Mouse (Mus musculus) adrenal gland, adult 8-10 months (tissue): Measurements from ENCODE around the gene Sema6d. TPM values are rescaled to one million over a fixed set of nuclear protein-coding genes. Genes with fewer than 3 reads are reported as not detected.

ENCODE experiments used
- DNase-seq: peaks from one replicate; pipeline ENCODE4 v3.0.0; 2022
- total RNA-seq, 4 experiments: library from RNA; stranded (reverse); gene quantifications; 2 replicates each; pipeline ENCODE4 v1.2.4; 2022

Gene Sema6d
- total RNA-seq, 4 experiments from 2014 or later, result 5.1 to 12.7 (median 10.7) TPM

DNA sequence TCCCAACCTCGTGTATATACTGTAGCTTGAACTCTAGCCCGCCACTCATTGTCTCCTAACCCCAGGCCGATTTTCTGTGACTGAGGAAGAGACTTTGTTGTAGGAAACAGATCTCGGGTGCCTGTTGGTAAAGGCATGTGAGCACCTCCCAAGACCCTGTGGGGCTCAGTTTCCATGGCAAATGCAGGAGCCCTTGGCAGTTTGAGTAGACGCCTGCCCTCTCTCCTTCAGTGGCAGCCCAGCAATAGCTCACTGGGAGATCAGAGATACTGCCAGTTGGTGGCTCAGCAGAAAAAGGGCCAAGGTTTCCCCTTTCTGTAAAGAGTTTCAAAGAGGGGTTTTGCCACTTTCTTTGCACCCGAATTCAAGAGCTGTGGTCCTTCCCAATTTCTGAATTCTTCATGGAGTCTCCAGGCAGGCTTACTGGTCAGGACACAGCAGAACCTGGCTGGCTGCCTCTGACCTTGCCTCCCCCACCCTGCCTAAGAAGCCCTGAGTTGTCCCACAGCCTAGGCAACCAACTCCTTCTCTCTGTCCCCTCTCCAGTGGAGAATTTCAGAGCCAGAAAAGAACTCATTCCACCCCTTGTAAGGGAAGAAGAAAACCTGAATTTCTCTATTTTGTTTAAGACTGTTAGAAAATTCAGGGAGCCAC is 312.1 kb downstream of the Sema6d start:
- no peak for DNase-seq

DNA sequence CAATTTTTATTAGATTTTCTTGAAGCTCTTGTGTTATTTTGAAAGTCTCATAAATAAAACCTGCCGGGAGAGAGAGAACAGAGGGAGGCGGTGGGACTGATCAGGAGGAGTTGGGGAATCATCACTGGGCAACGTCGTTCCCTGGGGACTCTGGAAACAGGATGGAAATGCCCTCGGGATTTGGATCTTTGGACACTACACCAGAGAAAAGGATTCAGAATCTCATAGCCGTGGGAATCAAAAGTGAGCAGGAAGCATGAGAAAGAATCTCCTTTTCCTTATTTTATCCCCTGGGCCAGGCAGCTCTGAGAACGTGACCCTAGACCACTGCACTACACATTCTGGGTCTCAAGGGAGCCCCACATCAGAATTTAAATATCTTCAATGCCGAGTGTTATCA is 313.8 kb downstream of the Sema6d start:
- DNase-seq, result no peak

DNA sequence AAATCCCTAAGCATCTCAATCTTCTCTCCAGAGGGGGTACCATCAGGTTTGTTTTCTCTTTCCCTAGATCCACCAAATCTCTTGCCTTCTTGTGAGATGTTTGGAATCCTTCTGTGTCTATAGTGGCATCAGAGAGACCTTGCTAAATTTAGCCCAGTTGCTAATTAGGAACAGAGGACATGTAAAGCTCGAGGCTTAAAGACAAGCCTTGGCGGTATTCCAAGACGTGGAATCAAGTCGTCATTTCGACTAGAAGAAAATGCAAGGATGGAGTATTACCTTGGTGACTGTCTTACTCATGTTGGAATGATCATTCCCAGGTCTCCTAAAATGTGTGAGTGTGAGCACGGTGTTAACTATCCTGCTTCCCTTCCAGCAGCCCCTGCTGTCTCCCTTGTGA is 314.2 kb downstream of the Sema6d start:
- DNase-seq, result no peak

DNA sequence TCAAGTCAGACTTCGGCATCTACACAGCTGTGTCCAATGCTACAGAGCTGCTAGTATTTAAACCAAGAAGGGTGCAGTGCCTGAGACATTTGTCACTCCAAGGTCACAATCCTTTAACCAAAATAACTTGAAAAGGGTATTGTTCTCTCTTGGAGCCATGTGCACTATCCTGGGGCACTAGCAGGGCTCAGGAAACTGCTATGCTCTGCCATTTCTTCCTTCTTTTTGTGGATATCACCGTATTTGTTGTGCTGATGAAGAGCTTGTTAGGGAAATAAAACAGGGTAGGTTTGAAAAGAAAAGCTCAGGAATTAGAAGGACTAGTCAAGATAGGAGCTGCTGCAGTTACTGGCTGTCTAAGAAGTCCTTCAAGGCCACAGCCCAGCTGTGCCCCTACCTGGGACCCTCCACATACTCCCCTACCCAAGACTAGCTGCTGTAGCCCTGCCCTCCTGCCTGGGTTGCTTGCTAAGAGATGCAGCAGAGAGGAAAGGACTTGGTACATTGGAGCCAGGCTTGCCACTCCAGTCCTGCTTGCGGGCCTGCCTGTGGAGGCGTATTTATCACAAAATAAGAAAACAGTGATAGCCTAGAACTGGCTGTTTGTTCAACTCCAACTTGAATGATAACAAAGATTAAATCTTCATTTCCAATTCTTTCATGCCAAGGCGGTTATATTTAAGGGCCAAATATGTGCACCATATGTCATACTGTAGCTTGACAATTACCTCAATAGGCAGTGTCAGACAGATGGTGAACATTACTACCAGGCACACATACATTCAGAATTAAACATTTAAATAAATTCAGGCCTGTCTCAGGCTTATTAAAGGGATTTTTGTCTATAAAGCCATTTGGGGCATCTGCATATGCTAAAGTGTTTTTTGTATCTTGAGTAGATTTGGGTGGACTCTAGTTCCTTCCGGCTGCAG is 315.1 kb downstream of the Sema6d start:
- DNase-seq, result no peak

DNA sequence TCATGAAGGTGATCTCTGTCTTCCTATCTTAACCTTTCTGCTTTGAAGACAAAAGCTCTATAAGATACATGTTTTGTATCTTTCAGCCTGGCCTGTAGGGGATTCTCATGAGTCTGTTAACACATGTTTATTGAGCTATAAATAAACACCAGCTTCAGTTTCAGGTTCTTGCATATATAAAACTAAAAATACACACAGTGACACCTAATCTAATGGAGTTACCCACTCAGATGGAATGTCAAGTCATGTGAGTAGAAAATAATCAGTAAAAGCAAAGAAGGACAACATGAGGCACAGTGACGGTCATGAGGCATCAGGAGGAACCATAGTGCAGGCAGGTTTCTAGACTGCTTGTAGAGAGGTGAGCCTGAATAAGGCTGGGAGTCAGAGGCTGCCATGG is 319.2 kb downstream of the Sema6d start:
- no peak for DNase-seq

DNA sequence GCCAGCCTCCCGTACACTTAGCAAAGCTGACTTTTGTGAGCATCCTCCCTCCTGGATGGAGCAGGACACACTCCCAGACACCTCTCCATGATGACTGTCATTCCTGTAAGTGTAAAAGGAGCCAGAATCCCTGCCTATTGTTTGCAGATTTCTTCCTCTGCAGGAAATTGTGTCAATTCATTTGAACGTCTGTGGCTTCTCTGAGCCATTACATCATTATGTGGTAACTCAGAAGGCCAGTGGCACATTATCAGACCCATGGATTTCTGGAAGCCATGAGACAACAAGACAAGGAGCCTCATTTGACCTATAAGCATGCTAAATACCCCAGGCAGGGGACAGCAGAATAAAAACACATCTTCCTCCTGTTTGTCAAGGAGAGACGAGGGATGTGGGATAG is 327.0 kb downstream of the Sema6d start:
- no peak for DNase-seq

DNA sequence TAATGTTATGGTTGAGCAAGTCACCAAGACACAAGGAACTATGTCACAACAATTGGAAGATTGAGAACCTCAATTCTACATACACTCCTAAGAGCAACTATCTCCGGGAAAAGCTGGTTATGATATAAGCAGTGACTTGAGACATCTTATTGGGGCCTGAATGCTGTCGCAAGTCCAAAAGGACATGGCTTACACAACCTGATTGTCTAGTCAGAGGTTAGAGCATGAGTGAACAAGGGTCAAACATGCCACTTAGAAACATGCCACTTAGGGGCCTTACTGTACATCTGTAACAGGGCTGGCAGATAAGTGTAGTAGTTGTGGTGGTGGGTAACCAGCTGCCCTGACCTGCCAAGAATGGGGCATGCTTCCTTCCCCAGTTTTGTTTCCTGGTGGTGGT is 328.6 kb downstream of the Sema6d start:
- DNase-seq, result no peak

DNA sequence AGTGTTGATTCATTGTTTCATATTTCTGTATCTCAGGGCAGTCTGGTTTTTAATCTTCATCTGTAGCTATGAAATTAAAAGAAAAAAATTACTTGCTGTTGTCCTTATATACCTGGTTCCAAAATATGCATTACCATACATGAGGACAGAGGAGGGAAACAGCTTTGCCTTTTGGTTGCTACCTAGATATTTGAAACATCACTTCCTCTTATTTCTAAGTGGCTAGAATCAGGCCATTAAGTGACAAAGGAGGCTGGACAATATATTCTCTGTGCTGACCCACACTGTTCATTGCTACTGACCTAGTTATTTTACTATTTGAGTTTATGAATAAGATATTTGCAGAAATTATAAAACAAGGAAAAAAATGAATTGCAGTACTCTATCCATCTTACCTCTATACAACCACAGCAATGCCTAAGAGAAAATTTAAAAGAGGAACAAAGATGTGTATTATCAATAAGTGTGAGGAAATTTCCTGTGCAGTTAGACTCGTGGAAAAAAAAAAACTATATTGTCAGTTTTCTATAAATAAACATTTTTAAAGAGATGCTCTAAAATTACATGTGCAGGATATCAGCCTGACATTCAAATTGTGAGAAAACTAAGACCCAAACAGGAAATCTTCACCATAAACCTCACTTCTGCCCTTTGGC is 330.5 kb downstream of the Sema6d start:
- no peak for DNase-seq

DNA sequence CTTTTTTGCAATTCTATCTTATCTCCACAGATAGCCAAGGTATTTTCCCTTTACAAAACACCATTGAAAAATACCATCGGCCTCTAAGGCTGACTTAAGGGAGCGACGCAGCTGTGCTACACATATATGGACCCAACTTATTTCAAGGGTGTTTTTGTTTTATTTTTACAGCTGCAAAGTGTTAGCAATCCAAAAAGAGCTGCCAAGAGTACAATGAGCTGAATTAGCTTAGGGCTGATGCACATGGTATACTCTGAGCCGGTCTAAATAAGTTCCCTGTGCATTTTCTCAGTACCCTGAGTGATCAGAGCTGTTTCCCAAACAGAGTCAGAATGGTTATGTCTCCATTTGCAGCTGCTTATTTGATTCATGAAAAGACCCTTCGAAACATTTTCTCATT is 340.0 kb downstream of the Sema6d start:
- no peak for DNase-seq

DNA sequence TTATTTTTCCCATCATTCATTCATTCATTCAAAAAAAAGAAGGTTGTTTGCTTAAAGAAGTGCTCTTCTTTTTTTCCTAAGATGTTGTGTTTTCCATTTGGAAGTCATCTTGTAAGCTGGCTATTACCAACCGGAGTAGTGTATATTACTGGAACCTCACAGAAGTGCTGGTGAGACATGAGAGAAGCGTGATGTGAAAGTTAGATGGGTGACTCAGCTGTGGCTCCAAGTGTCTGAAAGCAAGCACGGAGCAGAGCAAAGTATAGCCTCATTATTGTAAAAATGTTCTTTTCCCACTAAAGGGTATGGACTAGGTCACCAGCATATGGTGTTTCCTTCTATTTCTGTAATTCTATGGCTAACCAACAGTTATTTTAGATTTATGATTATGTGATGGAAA is 340.9 kb downstream of the Sema6d start:
- DNase-seq, result no peak

DNA sequence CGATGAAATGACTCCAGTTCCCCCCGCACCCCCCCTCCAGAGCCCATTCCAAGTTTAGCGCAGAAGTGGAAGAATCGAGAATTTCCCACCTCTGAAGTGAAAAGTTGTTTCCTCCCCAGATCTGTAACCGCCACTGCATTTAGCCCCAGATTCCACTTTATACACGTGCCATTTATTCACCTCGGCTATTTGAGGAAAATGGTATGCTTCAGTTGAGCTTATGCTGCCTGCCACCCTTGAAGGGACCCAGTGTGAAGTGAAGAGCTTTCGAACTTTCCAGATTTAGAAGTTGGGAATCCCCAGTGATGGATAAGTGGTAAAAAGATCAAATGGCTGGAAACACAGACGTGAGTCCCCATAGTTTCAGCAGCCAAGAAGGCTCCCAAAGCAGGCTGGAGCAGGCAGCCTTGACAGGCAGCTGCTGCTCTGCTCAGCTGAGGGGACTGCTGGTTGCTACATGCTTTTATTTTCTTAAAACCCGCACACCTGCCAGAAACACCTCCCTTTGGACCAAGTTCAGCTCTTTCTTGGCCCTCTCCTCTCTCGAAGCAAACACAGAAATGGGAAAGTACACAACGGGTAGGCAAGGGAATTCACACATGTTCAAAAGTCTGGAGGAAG is 345.7 kb downstream of the Sema6d start:
- DNase-seq, result no peak

DNA sequence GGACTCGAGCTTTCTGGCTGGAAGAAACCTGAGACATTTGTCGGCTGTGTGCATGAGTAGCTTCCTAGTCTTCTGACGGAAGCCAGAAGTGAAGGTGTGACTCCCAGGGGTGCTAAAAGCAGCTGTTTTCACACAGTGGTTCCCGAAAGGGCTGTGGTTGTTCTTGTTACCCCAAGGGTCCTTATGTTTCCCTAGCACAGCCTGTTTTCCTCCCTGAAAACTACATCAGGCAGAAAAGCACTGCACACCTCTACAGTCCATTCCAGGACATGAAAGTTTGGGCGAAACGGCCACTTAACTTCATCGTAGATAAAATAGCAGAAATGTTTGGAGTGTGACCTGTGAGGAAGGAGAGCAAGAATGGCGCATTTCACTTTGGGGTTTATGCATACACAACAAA is 346.9 kb downstream of the Sema6d start:
- no peak for DNase-seq

DNA sequence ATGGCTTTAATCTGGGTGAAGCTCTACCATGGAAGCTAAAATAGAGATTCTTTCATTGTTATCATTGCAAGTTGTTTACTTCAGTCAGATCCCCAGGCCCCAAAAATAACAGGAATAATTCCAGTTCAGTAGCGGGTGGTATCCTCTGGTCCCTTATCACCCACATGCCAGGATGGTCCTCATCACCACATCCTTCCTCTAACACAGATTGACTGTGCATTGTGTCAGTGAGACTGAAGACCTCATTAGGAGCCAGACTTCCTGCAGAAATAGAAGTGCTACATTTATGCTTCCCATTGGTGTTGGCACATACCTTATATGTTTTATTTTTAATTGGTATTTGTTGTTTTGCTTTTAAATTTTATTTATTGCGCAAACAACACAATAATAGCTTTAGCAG is 354.4 kb downstream of the Sema6d start:
- DNase-seq, result no peak

DNA sequence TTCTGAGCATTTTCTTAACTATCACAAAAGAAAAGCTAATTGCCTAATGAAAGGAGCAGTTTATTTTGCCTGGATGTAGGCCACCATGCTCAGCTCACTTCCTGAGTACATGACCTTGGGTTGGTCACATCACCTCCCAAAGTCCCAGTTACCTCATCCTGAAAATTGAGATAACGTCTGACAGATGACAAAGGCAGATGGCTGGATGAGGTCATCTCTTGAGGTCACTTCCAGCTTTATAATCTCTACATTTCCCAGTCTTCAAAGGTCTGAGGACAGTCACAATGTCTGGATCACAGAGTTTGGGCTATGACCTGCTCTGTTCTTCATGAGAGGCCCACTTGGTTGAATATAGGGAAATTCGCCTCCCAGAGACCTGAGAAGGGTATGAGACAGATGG is 366.1 kb downstream of the Sema6d start:
- DNase-seq, result peak; percentile 4

DNA sequence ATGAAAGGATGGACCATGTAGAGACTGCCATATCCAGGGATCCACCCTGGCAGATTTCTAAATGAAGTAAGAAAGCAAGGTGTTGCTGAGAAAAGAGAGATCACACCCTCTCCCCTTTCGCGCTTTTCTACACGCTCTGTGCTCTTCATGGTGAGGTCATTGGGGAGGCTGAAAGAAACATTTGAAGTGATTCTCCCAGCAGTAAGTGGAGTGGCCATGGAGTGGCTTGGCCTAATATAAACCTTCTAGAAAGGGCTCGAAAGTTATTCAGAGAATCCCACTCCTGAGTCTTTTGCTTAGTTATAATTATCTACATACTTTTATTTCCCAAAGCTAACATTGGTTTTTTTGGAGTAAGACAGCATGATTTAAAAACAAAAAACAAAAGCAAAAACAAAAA is 367.2 kb downstream of the Sema6d start:
- DNase-seq, result no peak

DNA sequence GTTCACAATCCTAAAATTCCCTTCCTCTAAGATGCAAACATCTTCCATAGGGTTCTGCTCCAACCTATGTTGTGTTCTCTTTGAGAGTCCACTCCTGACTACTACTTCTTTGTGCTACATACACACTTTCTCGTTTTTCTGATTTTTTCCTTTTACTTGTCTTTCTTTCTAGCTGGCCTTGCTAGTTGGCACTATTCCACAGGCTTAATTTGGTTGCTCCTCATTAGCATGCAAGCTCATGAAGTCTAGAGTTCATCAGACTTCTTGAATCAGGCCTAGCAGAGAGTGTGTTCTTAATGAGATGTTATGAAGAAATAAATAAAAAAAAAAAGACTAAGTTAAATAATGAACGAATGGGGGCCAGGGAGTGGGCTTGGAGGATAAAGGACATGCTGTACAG is 368.3 kb downstream of the Sema6d start:
- no peak for DNase-seq

DNA sequence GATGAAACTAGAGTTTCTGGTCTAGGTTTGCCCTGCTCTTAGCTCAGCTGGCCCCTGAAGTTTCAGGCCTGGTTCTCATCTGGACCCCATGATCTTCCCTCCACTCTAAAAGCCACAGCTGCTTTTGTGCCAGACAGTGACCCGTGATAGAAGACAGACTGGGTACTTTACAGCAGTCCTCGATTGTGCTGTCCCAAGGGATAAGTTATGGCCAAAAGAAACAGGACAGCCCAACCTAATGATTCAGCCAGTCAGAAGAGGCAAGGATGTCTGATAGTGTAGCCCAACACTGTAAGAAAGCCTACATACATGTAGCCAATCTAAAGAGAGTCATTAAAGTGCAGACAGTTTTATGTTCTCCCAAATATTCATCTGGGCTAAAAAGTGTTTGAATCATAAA is 371.2 kb downstream of the Sema6d start:
- DNase-seq, result no peak

DNA sequence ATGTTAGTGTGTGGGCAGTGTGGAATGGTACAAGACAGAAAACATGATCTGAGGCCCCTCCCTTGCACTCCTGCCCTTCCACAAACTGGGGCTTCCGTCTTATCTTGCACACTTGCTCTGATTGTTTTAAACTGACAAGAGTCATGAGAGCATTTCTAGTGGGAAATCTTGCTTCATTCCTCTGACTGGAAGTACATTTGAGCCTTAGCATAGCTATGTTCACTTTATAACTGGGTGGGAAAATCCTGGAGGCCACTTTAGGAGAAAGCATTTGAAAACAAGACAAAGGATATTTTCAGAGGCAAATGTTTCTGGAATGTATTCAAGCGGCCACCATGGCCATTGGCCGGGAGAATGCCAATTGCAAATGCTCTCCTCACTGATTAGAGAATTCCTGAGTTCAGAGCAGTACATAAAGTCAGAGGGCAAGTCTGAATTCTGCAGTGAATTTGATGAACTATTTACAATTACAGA is 371.6 kb downstream of the Sema6d start:
- DNase-seq, result no peak

DNA sequence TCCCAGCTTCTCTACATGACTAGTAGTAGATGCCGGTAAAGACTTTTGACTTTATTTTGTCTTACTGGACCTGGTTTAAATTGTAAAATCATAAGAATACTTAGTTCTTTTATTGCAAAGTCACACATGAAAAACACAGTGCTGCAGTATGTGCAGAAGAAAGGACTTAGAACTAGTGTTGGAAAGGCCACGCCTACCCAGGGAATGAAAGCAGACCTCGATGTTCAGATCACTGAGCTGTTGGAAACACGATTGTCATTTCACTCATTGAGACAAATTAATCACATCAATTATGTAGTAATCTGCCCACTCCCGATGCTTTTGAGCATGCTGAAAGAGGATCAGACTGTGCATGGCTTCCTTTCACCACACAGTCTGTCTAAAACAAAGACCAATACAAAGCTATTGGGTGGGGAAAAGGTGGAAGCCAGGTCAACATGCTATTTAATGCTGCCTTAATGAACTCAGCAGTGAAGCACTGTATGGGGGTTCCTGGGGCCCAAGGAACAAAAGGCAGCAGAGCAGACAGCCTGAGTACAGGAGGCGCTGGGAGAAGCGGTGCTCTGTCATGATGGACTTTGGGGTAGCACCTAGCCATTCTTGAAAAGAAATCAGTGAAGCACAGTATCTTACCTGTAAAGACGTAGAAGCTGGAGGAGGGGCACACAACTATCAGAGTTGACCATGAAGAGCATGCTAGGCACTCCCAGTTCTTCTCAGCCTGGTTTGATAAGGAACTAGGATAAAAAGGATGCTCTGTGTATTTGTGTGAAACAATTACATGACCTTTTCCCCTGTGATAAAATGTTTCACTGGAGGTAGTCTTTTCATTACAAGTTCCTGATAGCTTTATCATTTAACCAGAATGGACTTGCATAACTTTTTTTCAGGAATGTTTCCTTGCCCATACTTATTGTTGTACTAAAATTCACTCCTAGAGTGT is 375.5 kb downstream of the Sema6d start:
- DNase-seq, result no peak

DNA sequence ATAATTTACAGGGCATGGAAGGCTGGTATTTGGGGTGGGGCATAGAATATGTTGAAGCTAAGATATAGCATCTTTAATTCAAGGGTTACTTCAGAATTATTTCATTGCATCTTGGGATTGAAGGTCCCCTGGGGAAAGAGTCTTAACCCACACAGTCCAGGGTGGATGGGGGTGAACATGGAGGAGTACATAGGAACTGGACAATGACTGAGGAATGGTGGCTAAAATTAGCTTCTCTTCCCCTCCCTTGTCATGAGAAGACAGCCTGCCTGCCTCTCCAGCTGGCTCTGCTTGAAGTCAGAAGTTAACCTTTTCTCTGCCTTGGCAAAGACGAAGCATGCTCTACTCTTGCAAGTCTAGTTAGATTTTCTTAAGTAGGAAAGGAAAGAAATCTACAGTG is 377.7 kb downstream of the Sema6d start:
- no peak for DNase-seq

DNA sequence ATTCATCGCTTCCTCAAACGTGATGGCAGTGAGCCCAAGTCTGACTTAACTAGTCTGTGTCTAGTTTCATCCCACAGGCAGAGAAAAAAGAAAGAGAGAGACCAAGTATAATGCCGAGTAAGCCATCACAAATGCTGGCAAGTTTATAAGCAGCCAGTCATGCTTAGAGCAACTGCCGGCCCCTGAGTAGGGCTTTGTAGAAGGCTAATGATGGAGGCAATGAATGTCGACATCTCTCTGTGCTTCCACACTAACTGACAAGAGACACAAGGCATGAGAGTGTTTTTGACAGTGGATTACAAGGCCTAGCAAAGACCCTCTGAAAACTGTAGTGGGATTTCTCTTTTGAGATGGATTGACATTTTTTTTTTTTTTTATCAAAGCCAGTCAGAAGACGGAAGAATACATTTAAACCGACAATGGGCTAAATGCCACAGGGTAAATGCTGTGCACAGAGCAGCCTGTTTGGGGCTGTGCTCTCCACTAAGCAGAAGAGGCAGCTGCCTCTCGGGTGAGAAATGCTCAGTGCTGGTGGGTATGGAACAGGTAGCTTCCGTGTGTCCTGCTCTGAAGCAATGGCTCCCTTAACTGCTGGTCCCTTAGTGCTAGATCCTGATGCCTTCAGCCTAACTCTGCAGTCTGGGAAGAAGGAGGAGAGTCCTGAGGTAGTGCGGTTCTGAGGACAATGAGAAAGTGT is 380.7 kb downstream of the Sema6d start:
- DNase-seq, result no peak
